Mouse (Mus musculus) hindbrain, embryonic 16.5 days (tissue): Measurements from ENCODE around the gene Dis3l2. TPM values are rescaled to one million over a fixed set of nuclear protein-coding genes. Genes with fewer than 3 reads are reported as not detected.

Source experiments
- ATAC-seq: fragments of 200-750 bp; cut with Nextera tagmentation; 2 replicates; pipeline ENCODE4 v1.8.0; 2017; ENCODE audit warnings: moderate TSS enrichment, moderate library complexity
- H3K27ac ChIP-seq: fragments of 300-500 bp; sonication (generic); 2 replicates; pipeline ENCODE4 v1.5.1; 2014; ENCODE audit warnings: low read depth, mild to moderate bottlenecking, control low read depth, low read length, moderate library complexity
- H3K27me3 ChIP-seq: fragments of 300-500 bp; sonication (generic); replicated peaks from 2 replicates; pipeline ENCODE4 v1.6.1; 2014; ENCODE audit warnings: low read length; ENCODE audit not compliant: control insufficient read depth, insufficient read depth
- H3K36me3 ChIP-seq: fragments of 300-500 bp; sonication (generic); 2 replicates; pipeline ENCODE4 v1.6.1; 2014; ENCODE audit warnings: mild to moderate bottlenecking, low read length, moderate library complexity, mixed read lengths; ENCODE audit not compliant: control insufficient read depth, insufficient read depth
- H3K4me1 ChIP-seq: fragments of 300-500 bp; sonication (generic); 2 replicates; pipeline ENCODE4 v1.6.1; 2014; ENCODE audit warnings: low read depth, low read length; ENCODE audit not compliant: control insufficient read depth, insufficient read depth
- H3K4me2 ChIP-seq: fragments of 300-500 bp; sonication (generic); 2 replicates; pipeline ENCODE4 v1.6.1; 2014; ENCODE audit warnings: mild to moderate bottlenecking, low read length, control low read depth, moderate library complexity
- H3K4me3 ChIP-seq: fragments of 300-500 bp; sonication (generic); 2 replicates; pipeline ENCODE4 v1.5.1; 2014; ENCODE audit warnings: mild to moderate bottlenecking, low read length, control low read depth, moderate library complexity
- H3K9ac ChIP-seq: fragments of 300-500 bp; sonication (generic); 2 replicates; pipeline ENCODE4 v1.6.1; 2014; ENCODE audit warnings: low read depth, mild to moderate bottlenecking, control low read depth, low read length, moderate library complexity
- H3K9me3 ChIP-seq: fragments of 300-500 bp; sonication (generic); 2 replicates; pipeline ENCODE4 v1.6.1; 2014; ENCODE audit warnings: mild to moderate bottlenecking, low read length, moderate library complexity; ENCODE audit not compliant: control insufficient read depth
- WGBS: fragments of 180-500 bp; shearing (Covaris S2); extraction: QIAGEN DNeasy Blood & Tissue Kit; methylation state at CpG from one replicate; pipeline ENCODE4 v1.1.7; 2014; 5-methylcytosine and 5-hydroxymethylcytosine counted together
- polyA plus RNA-seq: library from polyadenylated mRNA; unstranded; fragments of >200 nt; fragmentation: Nextera tagmentation; extraction: Ambion mirVana; gene quantifications from 2 replicates; pipeline ENCODE4 v1.2.1, GENCODE M21; 2015

The Dis3l2 gene
- polyA plus RNA-seq, 1 experiment from 2014 or later, result 37.8 TPM

DNA sequence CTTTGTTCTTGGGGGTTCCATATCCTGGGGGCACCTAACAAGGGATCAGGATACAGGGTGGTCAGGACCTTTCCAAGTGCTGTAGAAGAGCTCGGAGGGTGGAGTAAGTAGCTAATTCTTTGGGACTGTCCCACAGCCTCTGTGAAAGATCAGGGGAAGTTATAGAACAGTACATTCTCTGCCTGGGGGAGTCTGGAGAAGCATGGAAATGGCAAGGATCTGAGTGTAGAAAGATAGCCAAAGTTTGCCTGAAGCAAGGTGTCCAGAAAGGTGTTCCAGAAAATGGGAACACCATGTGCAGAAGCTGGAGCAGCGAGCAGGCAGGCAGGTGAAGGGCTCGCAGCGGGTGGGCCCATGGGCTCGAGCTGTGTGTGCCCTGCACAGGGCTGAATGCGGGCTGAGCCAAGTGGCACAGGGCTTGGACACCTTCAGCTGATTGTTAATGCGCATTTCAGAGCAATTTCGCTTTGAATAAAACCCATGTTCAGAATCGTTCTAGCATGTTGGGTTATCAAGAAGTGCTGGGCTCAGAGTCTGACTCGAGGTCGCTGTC, 265.6 kb downstream of the Dis3l2 start:
- Histone ChIP-seq H3K9ac (no peak overlapping the region), H3K4me2 (no peak overlapping the region), H3K4me3 (no peak overlapping the region), H3K27ac (no peak overlapping the region), H3K4me1 (no peaks in the 10 kb centered on the region), H3K27me3 (no peaks in the 10 kb centered on the region), H3K9me3 (no peaks in the 10 kb centered on the region), H3K36me3 (peaks cover 4% of the 10 kb centered on the region; the same call in 1 of the 2 replicates)
- no peak for ATAC-seq
- WGBS, result 62% methylated on average over 11 of the region's 11 CpGs

DNA sequence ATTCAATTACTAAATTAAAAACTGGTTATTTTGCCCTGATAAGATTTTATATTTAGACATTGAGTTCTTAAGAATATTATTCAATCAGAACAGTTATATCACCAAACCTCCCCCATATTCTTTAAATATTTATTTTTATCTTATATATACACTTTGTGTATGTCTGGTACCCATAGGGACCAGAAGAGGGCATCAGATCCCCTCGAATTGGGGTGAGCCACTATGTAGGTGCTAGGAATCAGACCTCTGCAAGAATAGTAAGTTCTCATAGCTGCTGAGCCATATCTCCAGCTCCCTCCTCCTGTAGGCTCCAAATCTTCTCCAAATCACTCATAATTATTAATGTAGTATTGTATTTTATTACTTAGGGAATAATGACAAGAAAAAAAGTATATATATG, 269.1 kb downstream of the Dis3l2 start:
- no peaks in the 10 kb centered on the region for H3K27me3 ChIP-seq
- 62% methylated on average over 1 of the region's 1 CpGs for WGBS

GRCm38 (mm10) chr1:86977018-86977417, 273.4 kb downstream of the Dis3l2 start:
- peaks cover 4% of the 10 kb centered on the region; the same call in 1 of the 2 replicates for H3K36me3 ChIP-seq
- no peak overlapping the region for H3K27ac ChIP-seq
- H3K27me3 ChIP-seq, result no peaks in the 10 kb centered on the region
- H3K4me1 ChIP-seq, result no peaks in the 10 kb centered on the region
- no peak overlapping the region for H3K4me3 ChIP-seq
- no peak overlapping the region for H3K4me2 ChIP-seq
- no peak for ATAC-seq
- WGBS, result 89% methylated on average over 1 of the region's 1 CpGs
- no peak overlapping the region for H3K9ac ChIP-seq
- no peaks in the 10 kb centered on the region for H3K9me3 ChIP-seq

More for the DNA sequence above, 269.1 kb downstream of the Dis3l2 start:
- Histone ChIP-seq H3K4me2 (no peak overlapping the region), H3K9me3 (no peaks in the 10 kb centered on the region), H3K4me3 (no peak overlapping the region), H3K36me3 (peaks cover 4% of the 10 kb centered on the region; the same call in 1 of the 2 replicates), H3K27ac (no peak overlapping the region), H3K9ac (no peak overlapping the region), H3K4me1 (no peaks in the 10 kb centered on the region)
- no peak for ATAC-seq

DNA sequence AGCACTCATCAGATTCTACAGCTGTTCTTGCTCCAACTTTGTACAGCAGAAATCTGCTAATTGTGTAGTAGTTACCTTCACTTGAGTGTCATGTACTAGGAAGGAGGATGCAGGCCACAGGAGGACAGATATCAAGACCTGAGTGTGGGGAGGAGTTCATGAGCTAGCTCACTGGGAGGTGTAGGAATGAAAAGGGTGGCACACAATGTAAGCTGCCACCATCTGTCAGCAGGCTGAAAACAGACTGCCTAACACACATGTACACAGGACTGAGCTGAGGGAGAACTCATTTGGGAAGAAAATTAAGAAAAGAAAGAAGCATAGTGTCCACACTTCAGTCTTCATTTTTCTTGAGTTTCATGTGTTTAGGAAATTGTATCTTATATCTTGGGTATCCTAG, 282.8 kb downstream of the Dis3l2 start:
- Histone ChIP-seq H3K27ac (no peak overlapping the region), H3K4me2 (no peak overlapping the region), H3K9me3 (no peaks in the 10 kb centered on the region), H3K36me3 (no peaks in the 10 kb centered on the region), H3K4me3 (no peak overlapping the region), H3K27me3 (no peaks in the 10 kb centered on the region), H3K4me1 (no peaks in the 10 kb centered on the region), H3K9ac (no peak overlapping the region)
- ATAC-seq, result no peak

DNA sequence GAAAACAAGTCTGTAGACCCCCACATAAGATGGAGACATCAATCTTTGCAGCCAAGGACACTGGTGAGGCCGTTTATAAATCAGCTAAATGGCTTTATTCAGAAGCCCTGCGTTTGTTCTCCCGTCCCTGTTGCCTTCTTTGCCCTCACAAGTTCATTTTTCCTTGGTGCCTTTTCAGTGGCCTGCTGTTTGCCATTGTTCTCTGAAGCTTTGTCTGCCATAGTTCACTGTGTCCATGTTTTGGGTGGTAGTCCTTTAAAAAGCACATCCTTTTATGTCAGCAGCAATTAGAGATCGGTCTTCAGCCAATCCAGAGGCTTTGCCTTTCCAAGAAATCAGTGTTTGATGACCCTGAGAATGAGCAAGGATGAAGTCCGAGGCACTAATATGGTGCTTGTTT, 289.2 kb downstream of the Dis3l2 start:
- Histone ChIP-seq H3K9me3 (no peaks in the 10 kb centered on the region), H3K4me3 (no peak overlapping the region), H3K4me2 (no peak overlapping the region), H3K27ac (no peak overlapping the region), H3K36me3 (no peaks in the 10 kb centered on the region), H3K4me1 (no peaks in the 10 kb centered on the region), H3K27me3 (no peaks in the 10 kb centered on the region), H3K9ac (no peak overlapping the region)
- 18% methylated on average over 5 of the region's 5 CpGs for WGBS
- ATAC-seq, result no peak

DNA sequence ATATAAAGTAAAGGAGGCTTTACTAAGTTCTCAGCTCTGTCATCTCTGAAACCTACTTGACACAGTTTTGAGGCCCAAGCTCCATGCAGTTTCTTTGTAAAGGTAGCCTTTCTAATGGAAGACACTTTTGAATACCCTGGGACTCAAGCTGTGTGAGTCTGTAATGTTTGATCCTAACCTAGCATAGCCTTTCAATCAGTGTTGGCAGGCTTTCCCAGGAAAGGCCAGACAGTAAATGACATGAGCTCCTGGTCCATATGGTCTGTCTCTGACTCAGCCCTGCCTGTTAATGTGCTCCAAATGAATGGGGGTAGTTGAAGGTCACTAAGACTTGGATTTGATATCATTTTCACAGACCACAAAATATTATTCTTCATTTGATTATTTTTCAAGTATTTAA, 290.4 kb downstream of the Dis3l2 start:
- H3K9ac ChIP-seq, result no peak overlapping the region
- no peak for ATAC-seq
- H3K36me3 ChIP-seq, result no peaks in the 10 kb centered on the region
- H3K27me3 ChIP-seq, result no peaks in the 10 kb centered on the region
- H3K4me3 ChIP-seq, result no peak overlapping the region
- no peaks in the 10 kb centered on the region for H3K9me3 ChIP-seq
- no peak overlapping the region for H3K27ac ChIP-seq
- H3K4me1 ChIP-seq, result no peaks in the 10 kb centered on the region
- H3K4me2 ChIP-seq, result no peak overlapping the region

- H3K9me3 ChIP-seq, result no peaks in the 10 kb centered on the region
- ATAC-seq, result no peak
- 81% methylated on average over 2 of the region's 2 CpGs for WGBS
Measured at GRCm38 (mm10) chr1:86998051-86998450, 294.4 kb downstream of the Dis3l2 start.

DNA sequence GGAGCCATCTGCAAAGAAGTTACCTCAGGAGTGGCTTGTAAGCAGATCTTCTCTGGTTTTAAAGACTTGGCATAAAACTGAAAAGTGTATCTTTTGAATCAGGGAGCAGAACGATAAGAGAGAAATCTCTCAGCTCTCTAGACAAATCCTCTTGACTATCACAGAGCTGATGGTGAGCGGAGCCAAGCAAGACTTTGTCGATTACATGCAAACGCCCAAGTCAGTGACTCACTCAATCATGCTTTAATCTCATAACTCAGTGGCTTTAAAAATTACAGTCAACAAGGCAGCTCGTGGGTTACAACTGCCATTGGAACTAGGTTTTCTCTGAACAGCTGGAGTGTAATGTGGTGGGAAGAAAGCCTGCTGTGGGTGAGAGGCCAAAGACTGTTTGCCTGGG, 297.8 kb downstream of the Dis3l2 start:
- Histone ChIP-seq H3K36me3 (no peaks in the 10 kb centered on the region), H3K4me1 (peaks cover 6% of the 10 kb centered on the region; the same call in 1 of the 2 replicates), H3K27me3 (no peaks in the 10 kb centered on the region), H3K4me2 (no peak overlapping the region), H3K9ac (no peak overlapping the region), H3K27ac (peak overlapping the region; percentile 6; the same call in 1 of the 2 replicates), H3K9me3 (no peaks in the 10 kb centered on the region), H3K4me3 (no peak overlapping the region)
- WGBS, result 69% methylated on average over 5 of the region's 5 CpGs
- ATAC-seq, result no peak

More at GRCm38 (mm10) chr1:86998051-86998450, 294.4 kb downstream of the Dis3l2 start:
- no peaks in the 10 kb centered on the region for H3K27me3 ChIP-seq
- H3K9ac ChIP-seq, result no peak overlapping the region
- peaks cover 6% of the 10 kb centered on the region; the same call in 1 of the 2 replicates for H3K4me1 ChIP-seq
- H3K36me3 ChIP-seq, result no peaks in the 10 kb centered on the region
- no peak overlapping the region for H3K4me3 ChIP-seq
- no peak overlapping the region for H3K27ac ChIP-seq
- H3K4me2 ChIP-seq, result no peak overlapping the region

DNA sequence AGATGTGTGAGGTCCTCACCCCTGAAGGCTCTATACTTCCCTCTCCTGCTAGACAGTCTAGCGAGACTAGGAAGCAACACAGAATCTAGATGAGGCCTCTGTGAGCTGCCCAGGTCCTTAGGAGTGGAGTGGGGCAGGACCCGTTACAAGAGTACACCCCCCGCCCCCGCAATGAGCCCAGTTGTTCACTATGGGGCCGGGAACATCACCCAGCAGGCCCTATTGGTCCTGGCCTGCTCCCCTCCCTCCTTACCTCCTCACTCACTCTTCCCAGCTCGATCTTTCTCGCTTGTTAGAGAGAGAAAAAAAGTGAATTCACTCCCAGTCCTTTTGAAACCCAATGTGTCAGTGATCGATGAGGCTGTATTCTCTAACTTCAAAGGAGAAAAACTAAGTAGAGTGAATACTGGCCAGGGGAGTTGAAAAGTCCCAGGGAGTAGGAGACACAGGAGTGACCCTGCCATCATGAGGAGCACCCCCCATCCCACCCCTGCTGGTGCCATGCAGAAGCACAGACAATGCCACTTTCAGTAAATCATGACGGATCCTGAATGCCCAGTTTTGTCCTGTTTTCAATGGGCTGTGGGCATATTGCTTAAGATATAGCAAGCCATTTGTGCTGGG, 299.0 kb downstream of the Dis3l2 start:
- Histone ChIP-seq H3K27ac (peak overlapping the region; percentile 41; the same call in 1 of the 2 replicates), H3K27me3 (no peaks in the 10 kb centered on the region), H3K4me1 (peaks cover 6% of the 10 kb centered on the region; the same call in 1 of the 2 replicates), H3K4me2 (no peak overlapping the region), H3K9me3 (no peaks in the 10 kb centered on the region), H3K9ac (no peak overlapping the region), H3K36me3 (no peaks in the 10 kb centered on the region), H3K4me3 (no peak overlapping the region)
- WGBS, result 23% methylated on average over 9 of the region's 9 CpGs
- ATAC-seq, result peak; percentile 94
